Mouse (Mus musculus) layer of hippocampus, postnatal 25 days (tissue): ENCODE data around the gene Mkrn1. TPM values are rescaled to one million over a fixed set of nuclear protein-coding genes. Genes with fewer than 3 reads are reported as not detected.
"Not testable (repeated sequence)": the region's sequence is repeated elsewhere in the genome, so short reads cannot be mapped to it uniquely, and the experiment has no call there.

Experiments
- DNase-seq, 2 experiments: peaks; one replicate each; pipeline ENCODE4 v3.0.0; 2022; ENCODE audit warnings: mixed read lengths in 2 of 2, low spot score in 1 of 2; ENCODE audit errors: extremely low spot score in 1 of 2
- total RNA-seq, 2 experiments: library from RNA; stranded (reverse); gene quantifications; 2 replicates each; pipeline ENCODE4 v1.2.3; 2021

Mkrn1 gene
- total RNA-seq, 2 experiments from 2014 or later, result 131 to 144 TPM

DNA sequence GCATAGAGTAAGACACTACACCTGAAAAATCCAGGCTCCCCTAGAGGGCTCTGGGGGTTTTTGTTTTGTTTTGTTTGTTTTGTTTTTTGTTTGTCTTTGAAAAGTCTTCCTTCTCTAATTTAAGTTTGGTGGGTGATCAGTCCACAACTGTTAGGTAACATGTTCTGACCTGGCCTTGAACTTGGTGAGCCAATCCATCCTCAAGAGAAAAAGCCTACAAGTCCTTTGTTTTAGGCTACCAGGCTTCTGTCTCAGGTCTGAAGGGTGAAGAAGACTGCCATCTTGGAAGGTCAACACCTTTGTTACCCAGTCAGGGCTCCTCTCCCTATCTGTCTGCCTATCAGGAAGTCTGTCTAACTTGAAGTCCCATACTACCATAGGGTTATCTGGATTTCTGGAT lies 13.4 kb upstream of the Mkrn1 start:
- DNase-seq, result no peak

DNA sequence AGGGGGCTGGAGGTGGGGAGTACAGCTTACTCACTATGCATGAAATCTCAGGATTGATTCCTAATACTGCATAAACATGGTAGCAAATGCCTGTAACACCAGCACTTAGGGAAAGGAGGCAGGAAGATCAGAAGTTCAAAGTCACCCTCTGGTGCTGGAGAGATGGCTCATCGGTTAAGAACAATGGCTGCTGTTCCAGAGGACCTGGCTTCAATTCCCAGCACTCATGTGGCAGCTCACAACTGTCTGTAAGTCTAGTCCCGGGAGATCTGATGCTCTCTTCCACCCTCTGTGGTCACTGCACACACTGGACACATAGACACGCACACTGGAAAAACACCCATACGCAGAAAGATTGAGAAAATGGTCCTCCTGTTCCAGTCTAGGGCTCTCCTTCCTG lies 12.9 kb upstream of the Mkrn1 start:
- no peak for DNase-seq

DNA sequence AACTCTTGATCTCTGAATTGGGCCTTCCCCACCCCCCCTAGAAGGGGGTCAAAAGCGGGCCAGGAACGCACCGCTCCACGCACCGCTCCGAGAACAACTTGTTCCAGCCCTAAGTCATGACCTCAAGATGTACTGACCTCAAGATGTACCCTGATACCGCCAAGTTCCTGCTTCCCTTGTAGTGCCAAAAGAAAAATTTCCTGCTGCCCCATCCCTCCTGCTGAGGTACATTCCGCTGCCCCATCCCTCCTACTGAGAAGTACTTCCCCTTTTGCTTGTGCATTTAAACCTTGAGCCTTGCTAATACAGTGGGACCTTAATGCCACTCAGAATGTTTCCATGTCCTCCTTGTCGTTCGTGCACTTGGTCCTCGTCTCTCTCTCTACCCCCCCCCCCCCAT lies 10.5 kb upstream of the Mkrn1 start:
- DNase-seq, result no peak

DNA sequence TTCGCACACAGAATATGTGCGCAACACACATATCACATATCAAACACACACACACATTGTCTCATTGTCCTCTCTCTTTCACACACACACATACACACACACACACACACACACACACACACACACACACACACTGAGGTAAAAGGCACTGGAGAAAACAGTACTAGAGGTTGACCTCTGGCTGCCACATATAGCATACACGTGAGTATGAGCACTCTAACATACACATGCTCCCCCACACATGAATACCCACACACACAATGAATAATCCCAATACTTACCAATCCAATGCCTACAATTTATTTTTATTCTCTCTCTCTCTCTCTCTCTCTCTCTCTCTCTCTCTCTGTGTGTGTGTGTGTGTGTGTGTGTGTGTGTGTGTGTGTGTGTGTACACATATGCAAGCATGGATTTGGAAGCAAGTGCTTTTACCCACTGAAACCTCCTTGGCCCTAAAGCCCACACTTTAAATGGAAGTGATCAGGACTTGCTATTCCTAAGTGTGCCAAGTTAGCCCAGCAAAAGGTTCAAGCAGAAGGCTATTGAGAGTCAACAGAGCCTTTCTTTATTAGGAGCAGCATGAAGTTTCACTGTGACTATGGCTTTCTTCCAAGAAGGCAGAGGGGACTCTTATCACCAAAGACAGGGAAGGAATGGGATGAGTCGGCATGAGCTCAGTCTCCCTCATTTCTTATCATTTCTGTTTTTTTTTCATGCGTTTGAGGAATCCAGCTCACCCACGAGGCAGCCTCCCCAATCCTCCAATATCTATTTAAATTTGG lies 8.9 kb upstream of the Mkrn1 start:
- no peak for DNase-seq

DNA sequence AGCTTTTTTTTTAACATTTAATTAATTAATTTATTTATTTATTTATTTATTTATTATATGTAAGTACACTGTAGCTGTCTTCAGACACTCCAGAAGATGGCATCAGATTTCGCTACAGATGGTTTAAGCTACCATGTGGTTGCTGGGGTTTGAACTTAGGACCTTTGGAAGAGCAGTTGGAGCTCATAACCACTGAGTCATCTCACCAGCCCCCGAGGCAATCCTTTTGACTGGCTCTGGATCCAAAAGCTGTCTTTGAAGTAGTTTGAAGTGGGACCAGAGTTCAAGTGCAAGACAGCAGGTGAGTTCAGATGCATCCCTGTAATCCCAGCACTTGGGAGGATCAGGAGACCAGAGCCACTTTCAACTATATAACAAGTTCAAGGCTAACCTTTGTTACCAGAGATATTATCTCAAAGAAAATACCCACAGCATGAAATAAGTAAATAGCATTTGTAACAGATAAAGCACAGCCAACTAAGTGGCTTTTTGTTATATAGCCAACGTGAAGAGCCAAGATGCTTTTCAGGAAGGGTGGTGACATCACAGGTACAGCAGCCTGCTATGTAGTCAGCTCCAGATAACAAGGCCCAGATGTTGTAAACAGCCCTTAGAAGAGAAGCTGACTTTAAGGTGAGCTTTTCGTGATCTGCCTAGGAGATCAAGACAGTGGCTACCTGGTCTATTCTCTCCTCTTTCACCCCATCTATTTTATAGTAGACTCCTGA lies 7.2 kb upstream of the Mkrn1 start:
- no peak for DNase-seq

DNA sequence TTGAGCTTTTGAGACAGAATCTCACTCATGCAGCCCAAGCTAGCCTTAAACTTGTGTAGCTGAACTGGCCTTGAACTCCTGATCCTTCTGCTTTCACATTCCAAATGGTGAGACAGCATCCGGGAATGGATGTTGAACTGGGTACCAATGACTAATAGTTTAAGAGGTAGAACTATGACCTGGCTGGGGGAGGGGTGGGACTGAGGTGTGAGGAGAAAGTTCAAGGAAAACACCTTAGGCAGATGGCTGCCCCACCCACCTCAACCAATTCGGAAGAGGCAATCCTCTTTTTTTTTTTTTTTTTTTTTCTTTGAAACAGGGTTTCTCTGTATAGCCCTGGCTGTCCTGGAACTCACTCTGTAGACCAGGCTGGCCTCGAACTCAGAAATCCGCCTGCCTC lies 6.5 kb upstream of the Mkrn1 start:
- no peak for DNase-seq

DNA sequence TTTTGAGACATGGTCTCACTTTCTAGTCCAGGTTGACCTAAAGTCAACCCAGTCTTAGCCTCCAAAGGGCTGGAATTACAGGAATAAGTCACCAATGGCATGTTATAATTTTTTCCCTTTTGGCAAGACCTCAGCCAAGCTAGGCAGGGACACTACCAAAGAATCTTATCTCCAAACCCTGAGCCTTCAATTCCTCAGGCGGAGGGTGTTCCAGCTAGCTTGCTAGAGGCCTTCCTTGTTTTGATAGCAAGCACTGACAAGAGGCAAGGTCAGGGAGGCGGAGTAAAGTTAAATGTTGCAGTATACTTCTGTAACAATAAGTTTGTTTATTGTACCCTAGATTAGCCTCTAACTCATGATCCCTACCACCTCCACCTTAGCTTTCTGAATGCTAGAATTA lies 4.9 kb upstream of the Mkrn1 start:
- no peak for DNase-seq

DNA sequence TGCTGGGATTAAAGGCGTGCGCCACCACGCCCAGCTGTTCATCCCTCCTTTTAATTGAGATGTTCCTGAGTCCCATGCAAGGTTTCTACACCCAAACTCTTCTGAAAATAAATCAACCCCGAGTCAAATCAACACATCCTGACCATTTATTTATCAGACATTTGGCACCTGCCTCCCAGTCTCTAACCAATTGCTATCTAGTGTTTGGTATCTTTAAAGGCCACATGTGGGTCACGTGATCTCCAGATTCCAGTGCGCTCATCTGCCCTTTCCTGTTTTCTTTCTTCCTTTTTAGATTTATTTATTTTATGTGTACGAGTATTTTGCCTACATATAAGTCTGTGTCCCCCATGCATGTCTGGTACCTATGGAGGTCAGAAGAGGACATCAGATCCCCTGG lies 3.4 kb upstream of the Mkrn1 start:
- DNase-seq, result no peak

DNA sequence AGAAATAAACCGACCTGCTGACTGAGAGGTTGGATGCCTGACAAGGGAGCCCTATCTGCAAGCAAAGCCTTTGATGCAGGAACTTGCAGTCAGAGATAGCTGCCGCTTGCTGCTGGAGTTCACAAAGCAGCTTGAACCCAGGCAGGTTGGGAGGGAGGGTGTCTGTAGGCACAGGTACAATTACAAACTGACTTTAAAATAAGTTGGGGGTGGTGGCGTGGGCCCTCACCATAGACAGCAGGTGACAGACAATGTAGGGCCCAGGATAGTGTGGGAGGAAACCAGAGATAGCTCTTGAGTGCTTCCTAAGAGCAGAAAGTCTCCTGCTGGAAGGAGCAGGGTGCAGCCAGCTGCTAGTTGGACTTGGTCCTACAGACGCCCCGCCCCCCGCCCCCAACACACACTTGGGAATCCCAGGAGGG lies 2.9 kb upstream of the Mkrn1 start:
- DNase-seq, result no peak

DNA sequence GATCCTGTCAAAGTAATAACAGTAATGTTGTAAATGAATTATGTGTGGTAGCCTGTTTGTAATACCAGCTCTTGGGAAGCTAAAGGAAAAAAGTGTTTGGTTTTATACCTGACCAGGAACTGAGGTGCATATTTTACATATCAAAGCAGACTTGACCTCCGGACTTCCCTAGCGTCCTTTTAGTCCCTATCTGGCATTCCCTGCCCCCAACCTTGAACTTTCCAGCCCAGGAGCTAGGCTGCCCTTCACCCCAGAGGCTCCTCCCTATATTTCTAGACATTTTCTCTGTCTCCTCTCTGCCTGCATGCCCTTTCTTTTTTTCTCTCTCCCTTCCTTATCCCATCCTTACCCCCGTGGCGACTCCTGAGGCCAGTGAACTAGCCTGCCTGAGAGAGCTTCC lies 605 bp upstream of the Mkrn1 start:
- DNase-seq, result no peak

DNA sequence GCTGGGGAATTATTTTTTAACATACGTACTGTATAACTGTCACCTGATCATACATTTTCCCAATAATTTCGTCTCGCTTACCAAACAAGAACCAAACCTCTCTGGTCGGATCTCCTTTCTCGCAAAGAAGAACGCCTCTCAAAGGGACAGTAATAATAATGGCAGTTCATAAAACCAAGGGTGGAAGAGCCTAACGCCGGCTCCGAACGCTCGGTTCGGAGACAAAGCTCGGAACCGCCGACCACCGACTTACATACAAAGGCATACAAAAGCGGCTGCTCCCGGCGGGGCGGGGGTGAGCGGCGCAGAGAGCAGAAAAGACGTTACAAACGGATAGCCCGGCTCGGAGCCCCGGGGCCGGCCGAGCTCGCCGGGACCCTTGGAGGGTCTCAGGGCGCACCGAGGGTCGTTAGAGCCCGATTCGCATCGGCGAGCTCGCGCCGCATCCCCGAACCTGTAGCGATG lies 844 bp downstream of the Mkrn1 start:
- DNase-seq, result peak in 1 of 2 experiments; percentile 33

DNA sequence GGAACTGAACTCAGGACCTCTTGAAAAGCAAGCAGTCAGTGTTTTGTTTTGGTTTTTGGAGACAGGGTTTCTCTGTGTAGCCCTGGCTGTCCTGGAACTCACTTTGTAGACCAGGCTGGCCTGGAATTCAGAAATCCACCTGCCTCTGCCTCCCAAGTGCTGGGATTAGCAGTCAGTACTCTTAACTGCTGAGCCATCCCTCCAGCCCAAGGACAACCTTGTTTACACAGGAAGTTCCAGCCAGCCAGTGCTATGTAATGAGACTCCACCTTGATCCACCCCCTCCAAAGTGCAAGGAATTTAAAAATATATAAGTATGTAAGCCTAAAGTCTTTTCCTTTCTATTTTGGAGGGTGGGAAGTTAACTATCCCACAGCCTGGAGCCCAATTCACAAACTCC lies 3.6 kb downstream of the Mkrn1 start:
- not testable (repeated sequence) for DNase-seq

DNA sequence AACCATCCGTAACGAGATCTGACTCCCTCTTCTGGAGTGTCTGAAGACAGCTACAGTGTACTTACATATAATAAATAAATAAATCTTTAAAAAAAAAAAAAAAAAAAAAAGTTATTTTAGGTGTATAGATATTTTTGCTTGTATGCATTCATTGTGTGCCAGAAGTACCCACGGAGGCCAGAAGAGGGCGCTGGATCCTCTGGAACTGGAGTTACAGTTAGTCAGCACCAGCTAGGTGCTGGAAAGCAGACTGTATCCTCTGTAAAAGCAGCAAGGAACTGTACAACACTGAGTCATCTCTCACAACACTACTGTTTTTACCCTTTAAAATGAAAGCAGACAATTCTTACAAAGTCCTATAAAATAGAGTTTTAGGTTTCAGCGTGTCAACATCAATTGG lies 4.5 kb downstream of the Mkrn1 start:
- DNase-seq, result peak; percentile 59 to 83

DNA sequence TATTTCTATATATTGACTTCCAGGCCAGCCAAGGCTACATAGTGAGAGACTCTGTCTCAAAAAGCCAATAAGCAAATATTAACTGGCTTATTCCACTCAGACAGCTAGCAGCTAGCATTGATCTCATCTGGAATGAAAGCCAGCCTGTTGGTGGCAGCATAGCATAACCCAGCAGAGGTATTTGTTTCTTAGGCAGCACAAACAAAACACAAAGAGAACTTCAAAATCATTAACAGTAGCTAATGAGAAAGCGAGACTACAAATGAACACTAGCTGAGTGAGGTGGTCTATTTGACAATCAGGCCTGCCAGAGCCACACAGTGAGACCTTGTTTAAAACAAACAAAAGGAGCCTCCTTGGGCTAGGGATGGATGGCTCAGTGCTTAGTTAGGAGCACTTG lies 6.2 kb downstream of the Mkrn1 start:
- no peak for DNase-seq

DNA sequence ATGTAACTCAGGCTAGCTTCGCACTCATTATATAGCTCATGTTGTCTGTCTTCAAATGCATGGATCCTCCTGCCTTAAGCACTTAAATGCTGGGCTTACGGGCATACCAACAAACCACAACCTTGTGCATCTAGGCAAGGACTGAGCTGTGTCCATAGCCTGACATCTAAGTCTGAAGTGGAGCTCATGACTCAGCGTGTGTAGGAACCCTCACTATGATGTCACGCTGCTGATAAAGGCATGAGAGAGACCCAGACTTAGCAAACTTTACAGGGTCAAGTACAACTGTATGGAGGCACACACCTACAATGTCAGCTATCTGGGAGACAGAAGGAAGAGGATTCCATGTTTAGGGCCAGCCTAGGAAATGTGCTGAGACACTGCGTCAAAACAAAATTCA lies 13.8 kb downstream of the Mkrn1 start:
- DNase-seq, result no peak

DNA sequence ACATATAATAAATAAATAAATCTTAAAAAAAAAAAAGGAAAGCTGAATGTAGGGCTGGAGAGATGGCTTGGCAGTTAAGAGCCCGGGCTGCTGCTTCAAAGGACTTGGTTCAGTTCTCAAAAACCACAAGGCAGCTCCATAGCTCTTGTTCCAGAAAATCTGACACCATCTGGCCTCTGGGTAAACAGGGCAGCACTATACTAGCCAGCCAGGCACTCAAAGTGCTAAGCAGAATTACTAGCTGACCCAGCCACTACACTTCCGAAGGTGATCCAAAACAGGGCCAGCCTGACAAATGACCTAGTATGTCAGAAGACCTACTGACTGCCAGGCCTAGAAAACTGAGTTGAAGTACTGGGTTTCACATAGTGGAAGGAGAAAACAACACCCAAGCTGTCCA lies 17.1 kb downstream of the Mkrn1 start:
- DNase-seq, result no peak

DNA sequence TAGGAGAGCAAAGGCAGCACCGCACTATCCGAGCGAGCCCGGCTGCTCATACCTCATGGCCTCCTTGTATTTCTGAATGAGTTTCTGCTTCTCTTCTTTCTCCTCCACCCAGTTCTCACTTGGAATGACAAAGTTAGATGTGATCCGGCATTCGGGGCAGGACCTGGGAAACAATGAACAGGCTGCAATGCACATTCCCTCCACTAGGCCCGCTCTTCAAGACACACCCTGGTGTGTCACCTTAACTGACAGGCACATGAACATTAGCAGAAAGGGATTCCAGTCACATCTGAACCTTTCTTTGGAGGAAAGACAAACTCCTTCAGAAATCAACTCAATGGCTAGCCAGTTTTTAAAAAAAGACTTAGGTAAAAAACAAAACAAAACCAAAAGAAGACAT lies 19.9 kb downstream of the Mkrn1 start:
- DNase-seq, result no peak

DNA sequence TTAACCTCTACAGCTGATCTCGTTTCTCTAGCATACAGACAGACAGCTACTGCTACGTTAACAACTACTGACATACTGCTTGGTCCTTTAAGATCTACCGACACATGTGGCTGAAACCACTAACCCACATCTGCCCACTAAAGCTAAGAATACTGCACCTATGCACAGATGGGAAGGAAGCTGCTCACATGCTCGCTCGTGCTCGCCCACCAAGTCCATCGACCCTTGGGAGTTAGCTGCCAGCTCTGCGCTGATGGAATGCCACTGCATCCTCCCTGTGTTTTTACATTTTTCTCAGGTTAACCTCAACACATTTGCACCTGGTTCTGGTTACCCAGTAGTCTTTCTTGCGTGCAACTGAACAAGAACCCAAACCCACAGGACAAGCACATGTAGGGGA lies 21.9 kb downstream of the Mkrn1 start:
- DNase-seq, result no peak

DNA sequence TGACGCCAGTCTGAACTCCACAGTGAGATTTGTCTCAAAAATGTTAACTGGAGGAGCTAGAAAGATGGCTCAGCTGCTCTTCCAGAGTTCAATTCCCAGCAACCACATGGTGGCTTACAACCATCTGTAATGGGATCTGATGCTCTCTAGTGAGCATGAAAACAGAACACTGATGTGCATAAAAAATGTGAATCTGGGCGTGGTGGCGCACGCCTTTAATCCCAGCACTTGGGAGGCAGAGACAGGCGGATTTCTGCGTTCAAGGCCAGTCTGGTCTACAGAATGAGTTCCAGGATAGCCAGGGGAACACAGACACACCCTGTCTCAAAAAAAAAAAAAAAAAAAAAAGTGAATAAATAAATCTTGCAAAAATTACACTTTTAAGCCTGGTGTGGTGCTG lies 23.2 kb downstream of the Mkrn1 start:
- no peak for DNase-seq

DNA sequence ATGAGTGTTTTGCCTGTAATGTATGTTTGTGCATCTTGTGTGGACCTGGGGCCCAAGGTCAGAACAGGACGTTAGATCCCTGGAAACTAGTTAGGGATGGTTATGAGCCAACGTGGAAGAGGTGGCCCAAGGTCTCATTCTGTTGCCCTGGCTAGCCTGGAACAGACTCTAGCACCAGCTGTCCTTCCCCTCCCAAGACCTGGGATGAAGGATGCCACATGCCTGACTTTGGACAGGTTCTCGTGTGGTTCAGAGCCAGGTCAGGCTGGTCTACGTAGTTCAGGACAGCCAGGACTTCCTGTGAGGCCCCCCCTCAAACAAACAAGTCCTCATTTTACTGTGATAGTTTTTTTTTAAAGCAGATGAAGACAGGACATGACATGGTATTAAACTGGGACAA lies 24.3 kb downstream of the Mkrn1 start:
- no peak for DNase-seq

DNA sequence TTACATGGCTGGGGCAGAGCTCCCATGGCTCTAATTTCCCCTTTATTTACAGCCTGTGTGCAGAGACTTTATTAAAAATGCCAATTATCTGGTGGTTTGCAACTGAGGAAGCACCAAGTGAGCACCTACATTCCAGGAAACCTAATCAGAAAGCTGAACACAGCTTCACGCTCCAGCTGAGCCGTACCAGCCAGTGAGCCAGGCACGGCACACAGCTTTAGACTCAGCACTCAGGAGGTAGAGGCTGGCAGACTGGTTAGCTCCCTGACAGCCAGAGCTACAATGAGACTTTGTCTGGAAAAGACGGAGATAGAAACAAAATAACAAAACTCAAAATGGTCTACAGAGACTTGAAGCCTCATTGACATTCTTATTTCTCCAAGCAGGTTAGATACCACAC lies 24.8 kb downstream of the Mkrn1 start:
- no peak for DNase-seq

DNA sequence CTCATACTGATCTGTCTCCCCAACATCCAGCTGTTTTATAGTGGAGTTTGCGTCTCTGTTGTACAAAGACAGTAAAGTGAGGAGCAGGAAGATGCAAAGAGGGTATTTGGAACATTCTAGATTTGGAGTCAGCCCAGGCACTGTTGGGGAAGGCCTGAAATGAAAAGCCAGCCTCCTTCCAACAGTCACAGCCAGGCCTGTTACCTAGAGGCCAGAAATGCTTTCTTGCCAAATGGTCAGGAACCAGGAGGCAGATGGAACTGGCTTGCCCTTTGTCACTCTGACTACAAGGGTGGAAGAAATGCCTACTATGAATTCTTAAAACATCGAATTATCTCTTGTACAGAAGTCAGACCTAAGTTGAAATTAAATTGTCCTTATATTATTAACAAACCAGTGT lies 30.3 kb downstream of the Mkrn1 start:
- no peak for DNase-seq
